Mouse (Mus musculus): Measurements from ENCODE around the gene Gm8994. TPM values are rescaled to one million over a fixed set of nuclear protein-coding genes. Genes with fewer than 3 reads are reported as not detected.
"Not testable (repeated sequence)": the region's sequence is repeated elsewhere in the genome, so short reads cannot be mapped to it uniquely, and the experiment has no call there.

The Gm8994 gene
- polyA plus RNA-seq (2014; fragmentation: Nextera tagmentation; extraction: Ambion mirVana) = not detected in 2 replicates

- not testable (repeated sequence) for H3K9ac ChIP-seq (ENCODE audit: low read depth, low read length); ATAC-seq (replicated peaks; ENCODE audit: low FRiP score)
Measured at GRCm38 (mm10) chr6:136327239-136327638, at the start of gene Gm8994. TSS of gene Gm8994 (plus strand) at chr6:136327539.

GRCm38 (mm10) chr6:136277685-136278084, 49.7 kb upstream of the Gm8994 start:
- Histone ChIP-seq H3K27me3 (replicated peaks; ENCODE audit: control insufficient read depth, insufficient read depth, low read length) (no peaks in the 10 kb centered on the region), H3K4me1 (replicated peaks; ENCODE audit: control insufficient read depth, insufficient read depth, low read length) (no peaks in the 10 kb centered on the region), H3K4me2 (no peak overlapping the region), H3K4me3 (ENCODE audit: low read depth, low read length) (no peak overlapping the region), H3K27ac (ENCODE audit: low read depth, low read length) (no peak overlapping the region), H3K36me3 (ENCODE audit: control insufficient read depth, insufficient read depth, low read length) (no peaks in the 10 kb centered on the region), H3K9ac (ENCODE audit: low read depth, low read length) (no peak overlapping the region), H3K9me3 (ENCODE audit: control insufficient read depth, low read length) (no peaks in the 10 kb centered on the region)
- WGBS = 75% methylated on average over 4 of the region's 4 CpGs
- no peak for DNase-seq (ENCODE audit: low spot score)
- ATAC-seq (replicated peaks; ENCODE audit: low FRiP score) = no peak

More at GRCm38 (mm10) chr6:136327239-136327638, at the start of gene Gm8994:
- not testable (repeated sequence) for H3K27ac ChIP-seq (ENCODE audit: low read depth, low read length); H3K9me3 ChIP-seq (ENCODE audit: control insufficient read depth, low read length); H3K4me2 ChIP-seq; H3K27me3 ChIP-seq (replicated peaks; ENCODE audit: control insufficient read depth, insufficient read depth, low read length); H3K4me1 ChIP-seq (replicated peaks; ENCODE audit: control insufficient read depth, insufficient read depth, low read length); H3K36me3 ChIP-seq (ENCODE audit: control insufficient read depth, insufficient read depth, low read length); H3K4me3 ChIP-seq (ENCODE audit: low read depth, low read length); DNase-seq (ENCODE audit: low spot score)
- WGBS = 87% methylated on average over 4 of the region's 4 CpGs

DNA sequence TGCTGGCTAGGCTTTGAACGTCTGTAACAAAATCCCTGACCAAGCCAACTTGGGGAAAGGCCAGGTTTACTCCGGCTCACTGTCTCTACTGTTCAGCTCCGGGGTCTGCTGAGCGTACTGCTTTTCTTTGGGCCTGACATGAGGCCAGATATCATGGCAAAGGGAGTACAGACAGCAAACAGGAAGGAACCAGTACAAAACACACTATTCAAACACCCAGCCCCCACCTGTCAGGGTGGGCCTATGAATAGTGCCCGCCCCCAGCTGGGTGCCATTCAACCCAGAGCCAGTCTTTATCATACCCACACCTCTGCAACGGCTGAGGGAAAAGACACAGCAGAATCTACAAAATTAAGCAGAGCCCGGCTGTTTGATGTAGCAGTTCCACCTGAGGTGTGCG, 42.8 kb upstream of the Gm8994 start:
- no peak for ATAC-seq (replicated peaks; ENCODE audit: low FRiP score)

GRCm38 (mm10) chr6:136286180-136286579, 41.2 kb upstream of the Gm8994 start:
- no peak overlapping the region for H3K4me3 ChIP-seq (ENCODE audit: low read depth, low read length)
- no peak for ATAC-seq (replicated peaks; ENCODE audit: low FRiP score)
- WGBS = 78% methylated on average over 11 of the region's 11 CpGs
- no peaks in the 10 kb centered on the region for H3K27me3 ChIP-seq (replicated peaks; ENCODE audit: control insufficient read depth, insufficient read depth, low read length)
- H3K4me1 ChIP-seq (replicated peaks; ENCODE audit: control insufficient read depth, insufficient read depth, low read length) = no peaks in the 10 kb centered on the region
- H3K36me3 ChIP-seq (ENCODE audit: control insufficient read depth, insufficient read depth, low read length) = no peaks in the 10 kb centered on the region
- H3K9ac ChIP-seq (ENCODE audit: low read depth, low read length) = no peak overlapping the region
- no peaks in the 10 kb centered on the region for H3K9me3 ChIP-seq (ENCODE audit: control insufficient read depth, low read length)
- DNase-seq (ENCODE audit: low spot score) = no peak
- H3K27ac ChIP-seq (ENCODE audit: low read depth, low read length) = no peak overlapping the region
- no peak overlapping the region for H3K4me2 ChIP-seq

More for the DNA sequence above, 42.8 kb upstream of the Gm8994 start:
- H3K27ac ChIP-seq (ENCODE audit: low read depth, low read length) = no peak overlapping the region
- no peaks in the 10 kb centered on the region for H3K4me1 ChIP-seq (replicated peaks; ENCODE audit: control insufficient read depth, insufficient read depth, low read length)
- no peak overlapping the region for H3K4me3 ChIP-seq (ENCODE audit: low read depth, low read length)
- 83% methylated on average over 8 of the region's 8 CpGs for WGBS
- H3K9me3 ChIP-seq (ENCODE audit: control insufficient read depth, low read length) = no peaks in the 10 kb centered on the region
- H3K36me3 ChIP-seq (ENCODE audit: control insufficient read depth, insufficient read depth, low read length) = no peaks in the 10 kb centered on the region
- no peak overlapping the region for H3K9ac ChIP-seq (ENCODE audit: low read depth, low read length)
- DNase-seq (ENCODE audit: low spot score) = no peak
- H3K27me3 ChIP-seq (replicated peaks; ENCODE audit: control insufficient read depth, insufficient read depth, low read length) = no peaks in the 10 kb centered on the region
- no peak overlapping the region for H3K4me2 ChIP-seq

DNA sequence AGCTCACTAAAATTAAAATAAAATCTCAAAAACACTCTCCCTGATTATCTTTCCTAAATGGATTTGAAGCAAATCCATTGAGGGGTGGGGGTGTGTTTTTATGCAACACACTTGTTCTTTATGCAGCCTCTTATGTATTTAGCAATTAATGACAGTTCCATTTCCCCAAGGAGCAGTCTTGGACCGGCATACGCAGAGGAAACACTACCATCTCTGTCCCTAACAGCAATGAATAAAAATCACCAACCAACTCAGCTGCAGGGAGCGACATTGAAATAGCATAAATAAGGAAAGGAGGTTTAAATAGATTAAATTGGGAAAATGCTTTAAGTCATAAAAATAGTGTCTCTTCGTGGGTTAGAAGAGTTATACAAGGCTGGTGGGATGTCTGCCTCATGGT, 40.8 kb upstream of the Gm8994 start:
- Histone ChIP-seq H3K4me1 (replicated peaks; ENCODE audit: control insufficient read depth, insufficient read depth, low read length) (no peaks in the 10 kb centered on the region), H3K27ac (ENCODE audit: low read depth, low read length) (no peak overlapping the region)

DNA sequence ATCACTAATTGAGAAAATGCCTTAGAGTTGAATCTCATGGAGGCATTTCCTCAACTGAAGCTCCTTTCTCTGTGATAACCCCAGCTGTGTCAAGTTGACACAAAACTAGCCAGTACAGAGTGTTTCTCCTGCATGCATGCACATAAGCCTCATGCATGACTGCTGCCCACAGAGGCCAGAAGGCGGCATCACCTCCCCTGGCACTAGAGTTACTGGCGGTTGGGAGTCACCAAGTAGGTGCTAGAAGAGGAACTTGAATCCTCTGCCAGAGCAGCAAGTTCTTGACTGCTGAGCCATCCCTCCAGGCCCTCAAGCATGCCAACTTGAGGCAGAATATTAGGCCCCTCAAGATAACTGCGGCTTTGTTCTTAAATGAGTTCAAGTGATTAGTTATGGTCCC, 35.9 kb upstream of the Gm8994 start:
- Histone ChIP-seq H3K4me2 (no peak overlapping the region), H3K36me3 (ENCODE audit: control insufficient read depth, insufficient read depth, low read length) (no peaks in the 10 kb centered on the region), H3K27me3 (replicated peaks; ENCODE audit: control insufficient read depth, insufficient read depth, low read length) (no peaks in the 10 kb centered on the region), H3K9ac (ENCODE audit: low read depth, low read length) (no peak overlapping the region), H3K27ac (ENCODE audit: low read depth, low read length) (no peak overlapping the region), H3K9me3 (ENCODE audit: control insufficient read depth, low read length) (no peaks in the 10 kb centered on the region), H3K4me3 (ENCODE audit: low read depth, low read length) (no peak overlapping the region), H3K4me1 (replicated peaks; ENCODE audit: control insufficient read depth, insufficient read depth, low read length) (no peaks in the 10 kb centered on the region)
- ATAC-seq (replicated peaks; ENCODE audit: low FRiP score) (no peak), DNase-seq (ENCODE audit: low spot score) (no peak)
- WGBS = 91% methylated on average over 3 of the region's 3 CpGs

More for the DNA sequence above, 40.8 kb upstream of the Gm8994 start:
- DNase-seq (ENCODE audit: low spot score) = no peak
- H3K9ac ChIP-seq (ENCODE audit: low read depth, low read length) = no peak overlapping the region
- no peaks in the 10 kb centered on the region for H3K36me3 ChIP-seq (ENCODE audit: control insufficient read depth, insufficient read depth, low read length)
- ATAC-seq (replicated peaks; ENCODE audit: low FRiP score) = no peak
- H3K9me3 ChIP-seq (ENCODE audit: control insufficient read depth, low read length) = no peaks in the 10 kb centered on the region
- H3K27me3 ChIP-seq (replicated peaks; ENCODE audit: control insufficient read depth, insufficient read depth, low read length) = no peaks in the 10 kb centered on the region
- H3K4me2 ChIP-seq = no peak overlapping the region
- no peak overlapping the region for H3K4me3 ChIP-seq (ENCODE audit: low read depth, low read length)
- 81% methylated on average over 4 of the region's 4 CpGs for WGBS

DNA sequence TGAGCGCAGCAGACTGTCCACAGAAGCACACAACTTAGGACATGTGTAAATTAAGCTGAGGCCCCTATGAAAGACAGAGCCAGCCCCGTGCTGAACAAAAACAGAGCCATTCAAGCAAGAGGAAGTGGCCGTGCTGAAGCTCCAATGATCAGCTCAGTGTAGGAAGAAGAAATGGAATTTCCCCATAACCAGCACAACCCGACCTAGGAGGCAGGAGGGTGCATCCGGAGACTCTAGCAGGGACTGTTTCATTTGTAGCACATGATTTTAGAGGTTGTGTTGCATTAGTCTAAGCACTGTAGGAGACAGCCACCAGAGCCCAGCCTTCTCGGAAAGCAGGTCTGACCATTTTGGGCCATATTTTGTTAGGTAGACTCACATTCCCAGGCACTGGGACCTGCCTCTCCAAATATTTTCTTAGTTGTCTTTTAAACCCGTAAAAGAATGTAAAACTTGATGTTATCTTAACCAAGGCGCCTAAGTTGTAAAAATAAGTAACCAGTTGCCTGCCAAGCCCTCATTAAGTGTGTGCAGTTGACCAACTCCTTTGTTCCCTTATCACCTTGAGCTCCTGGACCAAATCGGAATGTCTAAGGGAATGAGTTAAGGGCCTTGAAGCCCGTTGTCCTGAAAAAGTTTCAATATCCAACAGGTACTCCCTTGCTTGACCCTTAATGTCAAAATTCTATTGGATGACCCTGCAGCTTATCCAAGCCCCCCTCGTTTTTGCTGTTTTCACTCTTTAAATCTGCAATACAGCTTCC, 35.2 kb upstream of the Gm8994 start:
- H3K4me2 ChIP-seq = no peak overlapping the region
- H3K9me3 ChIP-seq (ENCODE audit: control insufficient read depth, low read length) = no peaks in the 10 kb centered on the region
- no peaks in the 10 kb centered on the region for H3K27me3 ChIP-seq (replicated peaks; ENCODE audit: control insufficient read depth, insufficient read depth, low read length)
- ATAC-seq (replicated peaks; ENCODE audit: low FRiP score) (no peak), DNase-seq (ENCODE audit: low spot score) (no peak)
- no peak overlapping the region for H3K4me3 ChIP-seq (ENCODE audit: low read depth, low read length)
- no peaks in the 10 kb centered on the region for H3K4me1 ChIP-seq (replicated peaks; ENCODE audit: control insufficient read depth, insufficient read depth, low read length)
- no peaks in the 10 kb centered on the region for H3K36me3 ChIP-seq (ENCODE audit: control insufficient read depth, insufficient read depth, low read length)
- WGBS = 73% methylated on average over 11 of the region's 11 CpGs
- H3K27ac ChIP-seq (ENCODE audit: low read depth, low read length) = no peak overlapping the region
- H3K9ac ChIP-seq (ENCODE audit: low read depth, low read length) = no peak overlapping the region

DNA sequence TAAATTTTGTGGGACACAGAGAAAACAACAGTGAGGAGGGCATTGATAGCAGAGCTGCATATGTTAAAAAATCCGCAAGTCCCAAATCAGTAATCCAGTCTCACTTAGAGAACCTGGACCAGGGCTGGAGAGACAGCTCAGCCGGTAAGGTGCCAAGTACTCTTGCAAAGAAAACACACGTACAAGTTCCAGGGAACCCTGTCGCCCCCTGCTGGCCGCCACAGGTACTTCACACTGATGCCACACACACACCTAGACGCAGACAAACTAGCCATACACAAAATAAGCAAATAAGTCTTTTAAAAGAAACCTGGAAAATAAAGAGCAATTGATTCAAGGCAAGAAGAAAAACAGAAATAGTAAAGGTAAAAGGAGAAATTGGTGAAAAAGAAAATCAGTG, 33.6 kb upstream of the Gm8994 start:
- no peaks in the 10 kb centered on the region for H3K27me3 ChIP-seq (replicated peaks; ENCODE audit: control insufficient read depth, insufficient read depth, low read length)
- H3K9me3 ChIP-seq (ENCODE audit: control insufficient read depth, low read length) = no peaks in the 10 kb centered on the region
- no peaks in the 10 kb centered on the region for H3K4me1 ChIP-seq (replicated peaks; ENCODE audit: control insufficient read depth, insufficient read depth, low read length)
- 88% methylated on average over 6 of the region's 6 CpGs for WGBS
- no peak overlapping the region for H3K4me3 ChIP-seq (ENCODE audit: low read depth, low read length)
- H3K27ac ChIP-seq (ENCODE audit: low read depth, low read length) = no peak overlapping the region
- no peak overlapping the region for H3K9ac ChIP-seq (ENCODE audit: low read depth, low read length)
- ATAC-seq (replicated peaks; ENCODE audit: low FRiP score) = no peak
- H3K4me2 ChIP-seq = no peak overlapping the region
- DNase-seq (ENCODE audit: low spot score) = no peak
- no peaks in the 10 kb centered on the region for H3K36me3 ChIP-seq (ENCODE audit: control insufficient read depth, insufficient read depth, low read length)

GRCm38 (mm10) chr6:136295821-136296220, 31.5 kb upstream of the Gm8994 start:
- no peak overlapping the region for H3K4me2 ChIP-seq
- DNase-seq (ENCODE audit: low spot score) = no peak
- no peaks in the 10 kb centered on the region for H3K4me1 ChIP-seq (replicated peaks; ENCODE audit: control insufficient read depth, insufficient read depth, low read length)
- no peak overlapping the region for H3K9ac ChIP-seq (ENCODE audit: low read depth, low read length)
- H3K36me3 ChIP-seq (ENCODE audit: control insufficient read depth, insufficient read depth, low read length) = no peaks in the 10 kb centered on the region
- no peaks in the 10 kb centered on the region for H3K27me3 ChIP-seq (replicated peaks; ENCODE audit: control insufficient read depth, insufficient read depth, low read length)
- H3K4me3 ChIP-seq (ENCODE audit: low read depth, low read length) = no peak overlapping the region
- H3K27ac ChIP-seq (ENCODE audit: low read depth, low read length) = no peak overlapping the region
- ATAC-seq (replicated peaks; ENCODE audit: low FRiP score) = no peak
- 61% methylated on average over 4 of the region's 4 CpGs for WGBS
- H3K9me3 ChIP-seq (ENCODE audit: control insufficient read depth, low read length) = no peaks in the 10 kb centered on the region
